Mouse (Mus musculus) ES-E14 (cell line): ENCODE measurements around the gene Sult1a1. TPM values are rescaled to one million over a fixed set of nuclear protein-coding genes. Genes with fewer than 3 reads are reported as not detected.

Experiments
- DNase-seq: peaks from one replicate; pipeline ENCODE4 v3.0.0-alpha.2; 2013; ENCODE audit warnings: low read depth, low spot score
- H3K27ac ChIP-seq: 2 replicates; pipeline ENCODE4 v1.5.1; 2012; ENCODE audit warnings: low read depth, mild to moderate bottlenecking, low read length, moderate library complexity, mixed read lengths; ENCODE audit not compliant: poor library complexity, insufficient read depth, severe bottlenecking
- H3K36me3 ChIP-seq: 2 replicates; pipeline ENCODE4 v1.6.1; 2012; ENCODE audit warnings: mild to moderate bottlenecking, low read length, moderate library complexity, mixed read lengths; ENCODE audit not compliant: control insufficient read depth, poor library complexity, insufficient read depth, severe bottlenecking
- H3K4me1 ChIP-seq, 2 experiments: fragments of 150-350 bp in 1 of 2; sonication (generic) in 1 of 2; 2 replicates each; pipeline ENCODE4 v1.6.1; 2012; ENCODE audit warnings: low read length in 2 of 2, mild to moderate bottlenecking in 1 of 2, mixed read lengths in 1 of 2; ENCODE audit not compliant: control insufficient read depth in 2 of 2, insufficient read depth in 2 of 2, poor library complexity in 1 of 2
- H3K4me3 ChIP-seq, 2 experiments: fragments of 150-350 bp in 1 of 2; sonication (generic) in 1 of 2; 2 replicates each; pipeline ENCODE4 v1.5.1; 2012; ENCODE audit warnings: low read length in 2 of 2, low read depth in 1 of 2, mild to moderate bottlenecking in 1 of 2, mixed read lengths in 1 of 2; ENCODE audit not compliant: insufficient read depth in 1 of 2, poor library complexity in 1 of 2, severe bottlenecking in 1 of 2
- H3K9ac ChIP-seq: 2 replicates; pipeline ENCODE4 v1.6.1; 2012; ENCODE audit warnings: low read depth, mild to moderate bottlenecking, low read length, mixed read lengths; ENCODE audit not compliant: poor library complexity, insufficient read depth, severe bottlenecking
- H3K9me3 ChIP-seq: fragments of 150-350 bp; sonication (generic); 2 replicates; pipeline ENCODE4 v1.6.1; 2012; ENCODE audit warnings: low read depth, mild to moderate bottlenecking, low read length; ENCODE audit not compliant: control insufficient read depth, insufficient read depth
- CHD2 ChIP-seq: IDR thresholded peaks from 2 replicates; pipeline ENCODE4 v1.6.1; 2014; ENCODE audit warnings: mild to moderate bottlenecking, low read depth, low read length, inconsistent platforms
- HCFC1 ChIP-seq: IDR thresholded peaks from 2 replicates; pipeline ENCODE4 v1.6.1; 2012; ENCODE audit warnings: low read length, inconsistent platforms, borderline replicate concordance; ENCODE audit not compliant: insufficient read depth
- MAFK ChIP-seq: IDR thresholded peaks from 2 replicates; pipeline ENCODE4 v1.6.1; 2014; ENCODE audit warnings: mild to moderate bottlenecking, low read depth, low read length, inconsistent platforms; ENCODE audit not compliant: insufficient read depth
- ZC3H11A ChIP-seq: IDR thresholded peaks from 2 replicates; pipeline ENCODE4 v1.6.1; 2012; ENCODE audit warnings: low read depth, mild to moderate bottlenecking, inconsistent platforms, low read length, borderline replicate concordance
- ZNF384 ChIP-seq: IDR thresholded peaks from 2 replicates; pipeline ENCODE4 v1.6.1; 2012; ENCODE audit warnings: low read depth, low read length, inconsistent platforms
- in situ Hi-C, 2 experiments: fragments of 600-800 bp; cut with MboI; formaldehyde crosslinking; loops; one replicate each; pipeline ENCODE4 v1.15.1; 2025; ENCODE audit warnings: low sequenced_read_pairs in 2 of 2, inconsistent platforms in 1 of 2; ENCODE audit not compliant: unreplicated experiment in 2 of 2
- total RNA-seq: library from RNA; depleted of rRNA; stranded (reverse); fragments of 300-350 nt; gene quantifications from 2 replicates; pipeline ENCODE4 v1.2.3, GENCODE M21; 2012

Sult1a1 gene
- total RNA-seq, 1 experiment, result 0.22 TPM

- in situ Hi-C loops, result no loop called here
Observed at GRCm38 (mm10) chr7:126650852-126651251, 25.4 kb downstream of the Sult1a1 start.

GRCm38 (mm10) chr7:126649231-126650051 is 26.8 kb downstream of the Sult1a1 start, which contains the start of gene Sgf29:
Gene Sgf29, plus strand, starts transcription at chr7:126649309.
- TF ChIP-seq HCFC1 (peak; percentile 96), ZC3H11A (no peak)
- H3K9ac ChIP-seq, result peak within 1 kb of the TSS; percentile 99
- in situ Hi-C loops, result no loop called here

More at GRCm38 (mm10) chr7:126650852-126651251, 25.4 kb downstream of the Sult1a1 start:
- H3K4me3 ChIP-seq, result no peak overlapping the region
- no peak overlapping the region for H3K27ac ChIP-seq
- H3K9ac ChIP-seq, result no peak overlapping the region
- TF ChIP-seq HCFC1 (no peak), ZNF384 (no peak), MAFK (no peak)
- H3K9me3 ChIP-seq, result no peaks in the 10 kb centered on the region
- DNase-seq, result no peak
- H3K36me3 ChIP-seq, result no peaks in the 10 kb centered on the region
- peaks cover 0 to 3% of the 10 kb centered on the region in 2 experiments; a peak in 2 of 4 replicates for H3K4me1 ChIP-seq

GRCm38 (mm10) chr7:126648486-126648885 is 27.7 kb downstream of the Sult1a1 start:
- H3K36me3 ChIP-seq, result no peaks in the 10 kb centered on the region
- peak overlapping the region in 1 of 2 experiments; percentile 9; a peak in 1 of 4 replicates for H3K4me3 ChIP-seq
- no peak overlapping the region for H3K27ac ChIP-seq
- in situ Hi-C loops, result no loop called here
- no peaks in the 10 kb centered on the region for H3K9me3 ChIP-seq
- H3K9ac ChIP-seq, result no peak overlapping the region
- TF ChIP-seq ZC3H11A (no peak), CHD2 (no peak), MAFK (no peak), ZNF384 (no peak), HCFC1 (no peak)
- no peak for DNase-seq
- peaks cover 2 to 15% of the 10 kb centered on the region in 2 experiments; a peak in 2 of 4 replicates for H3K4me1 ChIP-seq

More at GRCm38 (mm10) chr7:126649231-126650051, 26.8 kb downstream of the Sult1a1 start, which contains the start of gene Sgf29:
- Histone ChIP-seq H3K27ac (peak within 1 kb of the TSS; percentile 95), H3K9me3 (no peaks in the 10 kb centered on the region), H3K4me1 (peaks cover 2 to 11% of the 10 kb centered on the region in 2 experiments; a peak in 2 of 4 replicates), H3K36me3 (no peaks in the 10 kb centered on the region), H3K4me3 (peak within 1 kb of the TSS; percentile 84 to 96)
- peak; percentile 82 for DNase-seq

- in situ Hi-C loops, result no loop called here
- TF ChIP-seq HCFC1, result no peak
- no peak for TF ChIP-seq CHD2
- Histone ChIP-seq H3K9me3 (no peaks in the 10 kb centered on the region), H3K36me3 (no peaks in the 10 kb centered on the region), H3K4me1 (peaks cover 2 to 16% of the 10 kb centered on the region in 2 experiments; a peak in 2 of 4 replicates), H3K4me3 (no peak overlapping the region), H3K9ac (peak overlapping the region; percentile 5; the same call in 1 of the 2 replicates), H3K27ac (peak overlapping the region; percentile 88; the same call in 1 of the 2 replicates)
- no peak for DNase-seq
Observed at GRCm38 (mm10) chr7:126645708-126646107, 30.5 kb downstream of the Sult1a1 start.
